Mouse (Mus musculus) megakaryocyte, embryonic 14.5 days (primary cell): ENCODE data around the gene Mchr1. TPM values are rescaled to one million over a fixed set of nuclear protein-coding genes. Genes with fewer than 3 reads are reported as not detected.

Experiments
- H3K27me3 ChIP-seq: replicated peaks from 2 replicates; pipeline ENCODE3; 2012; ENCODE audit warnings: inconsistent platforms
- H3K36me3 ChIP-seq: replicated peaks from 2 replicates; pipeline ENCODE3; 2012; ENCODE audit warnings: low read length, inconsistent platforms, mixed read lengths
- H3K4me1 ChIP-seq: 2 replicates; pipeline ENCODE4 v1.6.1; 2012; ENCODE audit warnings: inconsistent platforms
- H3K4me3 ChIP-seq: replicated peaks from 2 replicates; pipeline ENCODE3; 2012; ENCODE audit warnings: moderate library complexity, mild to moderate bottlenecking, inconsistent platforms
- H3K9me3 ChIP-seq: 2 replicates; pipeline ENCODE4 v1.6.1; 2012; ENCODE audit warnings: inconsistent platforms
- FLI1 ChIP-seq: IDR thresholded peaks from 2 replicates; pipeline ENCODE4 v1.6.1; 2012; ENCODE audit warnings: low read length, inconsistent platforms, mixed read lengths
- GATA1 ChIP-seq: IDR thresholded peaks from 3 replicates; pipeline ENCODE4 v1.6.1; 2012; ENCODE audit warnings: mixed read lengths, low read length, inconsistent platforms, borderline replicate concordance
- polyA plus RNA-seq: library from polyadenylated mRNA; stranded (reverse); fragments of >175 nt; gene quantifications from 2 replicates; pipeline ENCODE4 v1.2.3, GENCODE M21; 2012; ENCODE audit warnings: low replicate concordance; ENCODE audit not compliant: insufficient read depth

Mchr1 gene
- polyA plus RNA-seq = not detected in 2 replicates

DNA sequence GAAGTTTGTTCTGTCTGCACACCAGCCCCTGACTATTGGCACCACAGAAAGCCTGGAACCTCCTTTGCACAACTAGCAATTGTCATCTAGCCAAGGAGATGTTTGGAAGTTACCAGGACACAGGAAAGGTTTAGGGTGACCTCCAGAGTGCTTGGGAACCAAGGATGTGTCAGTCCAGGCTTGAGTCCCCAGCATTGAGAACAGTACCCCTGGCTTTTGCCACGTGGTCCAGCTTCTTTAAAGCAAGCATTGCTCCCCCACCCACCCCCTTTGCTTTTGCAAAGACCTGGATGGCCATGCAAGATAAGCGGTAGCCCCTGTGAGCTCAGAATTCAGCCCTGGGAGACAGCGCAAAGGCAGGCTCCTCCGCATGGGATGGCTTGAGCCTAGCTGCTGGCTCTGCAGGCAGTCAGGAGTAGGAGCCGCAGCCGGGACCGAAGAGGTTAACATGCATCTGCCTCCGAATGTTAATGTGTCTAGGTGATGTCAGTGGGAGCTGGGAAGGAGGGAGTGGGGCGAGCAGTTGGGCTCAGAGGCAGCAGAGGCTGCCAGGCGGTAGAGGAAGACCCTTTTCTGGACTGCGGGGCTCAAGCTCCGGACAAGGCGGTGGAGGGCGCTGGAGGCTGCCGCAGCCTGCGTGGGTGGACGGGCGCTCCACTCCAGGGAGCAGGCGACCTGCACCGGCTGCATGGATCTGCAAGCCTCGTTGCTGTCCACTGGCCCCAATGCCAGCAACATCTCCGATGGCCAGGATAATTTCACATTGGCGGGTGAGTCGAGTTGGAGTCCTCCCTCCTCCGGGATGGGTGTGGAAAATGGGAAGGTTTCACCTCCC is at the start of gene Mchr1:
TSS of gene Mchr1 (plus strand) at position 414 of the 835 bp plus-strand sequence.
- Histone ChIP-seq H3K4me3 (peak within 1 kb of the TSS; percentile 75), H3K36me3 (no peaks in the 10 kb centered on the region), H3K9me3 (no peaks in the 10 kb centered on the region), H3K4me1 (peaks cover 24% of the 10 kb centered on the region), H3K27me3 (peaks cover 83% of the 10 kb centered on the region)
- no peak for TF ChIP-seq FLI1
- no peak for TF ChIP-seq GATA1

DNA sequence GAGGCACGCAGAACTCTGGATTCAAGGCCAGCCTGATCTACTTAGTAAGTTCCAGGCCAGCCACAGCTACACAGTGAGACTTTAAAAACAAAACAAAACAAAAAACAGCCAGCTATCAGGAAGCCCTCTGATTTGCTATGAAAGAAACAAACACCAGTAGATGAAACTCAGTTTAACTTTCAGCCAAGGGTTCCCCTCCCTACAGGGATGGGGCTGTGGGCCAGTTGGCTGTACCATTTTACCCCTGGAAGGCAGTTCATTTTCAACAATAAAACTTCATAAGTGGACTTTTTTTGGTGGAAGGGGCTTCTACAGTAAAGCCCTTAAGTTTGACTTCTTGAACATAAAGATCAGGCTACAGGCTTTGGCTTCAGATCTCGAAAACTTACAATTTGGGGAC is 46.2 kb upstream of the Mchr1 start:
- Histone ChIP-seq H3K36me3 (peaks cover 8% of the 10 kb centered on the region), H3K27me3 (no peaks in the 10 kb centered on the region), H3K4me3 (no peak overlapping the region), H3K4me1 (peaks cover 32% of the 10 kb centered on the region), H3K9me3 (no peaks in the 10 kb centered on the region)
- TF ChIP-seq FLI1 = no peak
- TF ChIP-seq GATA1 = no peak

DNA sequence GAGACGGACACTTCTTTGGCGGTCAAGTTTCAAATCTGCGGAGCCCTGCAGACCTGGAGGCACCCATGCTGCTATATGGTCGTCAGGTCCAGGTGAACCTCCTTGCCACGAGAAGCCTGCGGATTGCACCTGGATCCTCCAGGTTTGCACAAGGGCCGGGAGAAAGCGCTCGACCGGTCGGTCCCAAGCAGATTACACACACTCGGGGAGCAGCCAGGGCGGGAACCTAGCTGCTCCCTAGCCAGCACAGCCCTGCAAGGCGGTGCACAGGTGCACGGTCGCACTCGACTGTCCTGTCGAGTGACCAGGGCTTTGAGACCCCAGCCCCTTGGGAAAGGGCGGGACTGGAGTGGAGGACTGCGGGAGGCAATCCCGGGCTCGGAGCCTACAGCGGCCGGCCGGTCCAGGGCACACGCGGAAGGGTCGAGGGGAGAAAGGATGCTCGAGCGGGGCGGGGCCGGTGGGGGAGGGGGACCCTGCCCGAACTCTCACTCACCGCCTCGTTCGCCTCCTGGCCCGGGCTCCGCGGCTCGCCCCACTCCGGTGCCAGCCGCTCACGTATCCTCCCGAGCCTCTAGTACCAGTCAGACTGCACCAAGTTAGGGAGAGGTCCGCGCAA is 45.2 kb upstream of the Mchr1 start:
- Histone ChIP-seq H3K4me1 (peaks cover 28% of the 10 kb centered on the region), H3K9me3 (no peaks in the 10 kb centered on the region), H3K4me3 (peak overlapping the region; percentile 95), H3K27me3 (no peaks in the 10 kb centered on the region), H3K36me3 (peaks cover 8% of the 10 kb centered on the region)
- TF ChIP-seq GATA1 (no peak), FLI1 (no peak)

DNA sequence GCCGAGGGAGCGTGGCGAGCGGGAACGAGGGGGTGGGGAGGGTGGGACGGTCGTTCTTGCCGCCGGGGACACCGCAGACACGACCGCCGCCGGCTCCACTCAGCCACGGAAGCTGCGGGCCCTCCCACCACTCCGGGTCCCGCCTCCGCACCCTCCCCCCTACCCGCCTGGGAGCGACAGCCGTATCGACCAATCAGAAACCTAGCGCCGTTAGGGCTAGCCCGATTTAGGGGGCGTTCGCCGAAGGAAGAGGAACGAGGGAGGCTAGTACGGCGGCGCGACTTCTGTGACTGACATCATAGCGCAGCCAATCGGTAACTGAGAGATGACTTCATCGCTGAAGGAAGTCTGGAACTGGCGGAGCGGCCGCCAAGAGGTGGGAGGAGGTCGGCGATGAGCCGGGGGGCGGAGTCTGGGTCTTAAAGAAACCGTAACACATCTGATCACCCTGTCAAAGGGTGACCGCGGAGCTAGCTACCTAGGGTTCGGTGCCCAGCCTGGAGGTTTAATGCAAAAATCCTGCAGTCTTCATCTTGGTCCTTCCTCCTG is 44.6 kb upstream of the Mchr1 start, which contains the start of gene Mrtfa:
TSS of gene Mrtfa (minus strand) at position 128 of the 549 bp plus-strand sequence.
- H3K4me3 ChIP-seq = peak within 1 kb of the TSS; percentile 95
- H3K4me1 ChIP-seq = peaks cover 31% of the 10 kb centered on the region
- peaks cover 8% of the 10 kb centered on the region for H3K36me3 ChIP-seq
- TF ChIP-seq FLI1 (no peak), GATA1 (no peak)
- no peaks in the 10 kb centered on the region for H3K9me3 ChIP-seq
- no peaks in the 10 kb centered on the region for H3K27me3 ChIP-seq

DNA sequence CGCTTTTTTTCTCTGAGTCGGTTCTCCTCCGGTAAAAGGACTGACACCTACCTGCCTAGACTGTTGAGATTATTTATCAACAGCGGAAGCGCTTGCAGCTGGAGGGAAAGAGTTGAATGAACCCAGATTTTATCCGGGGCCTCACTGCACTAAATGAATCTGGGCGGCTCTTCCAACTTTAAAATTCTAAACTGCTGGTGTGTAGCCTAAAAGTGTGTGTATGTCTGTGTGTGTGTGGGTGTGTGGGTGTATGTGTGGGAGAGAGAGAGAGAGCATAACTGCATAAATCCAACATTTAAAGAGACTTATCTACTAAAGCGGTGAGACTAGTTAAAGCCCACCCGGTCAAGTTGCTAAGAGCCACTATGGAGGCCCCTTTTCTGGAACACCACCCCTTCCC is 44.0 kb upstream of the Mchr1 start:
- Histone ChIP-seq H3K27me3 (no peaks in the 10 kb centered on the region), H3K4me3 (peak overlapping the region; percentile 95), H3K4me1 (peaks cover 31% of the 10 kb centered on the region), H3K36me3 (peaks cover 8% of the 10 kb centered on the region), H3K9me3 (no peaks in the 10 kb centered on the region)
- TF ChIP-seq GATA1 = no peak
- no peak for TF ChIP-seq FLI1

DNA sequence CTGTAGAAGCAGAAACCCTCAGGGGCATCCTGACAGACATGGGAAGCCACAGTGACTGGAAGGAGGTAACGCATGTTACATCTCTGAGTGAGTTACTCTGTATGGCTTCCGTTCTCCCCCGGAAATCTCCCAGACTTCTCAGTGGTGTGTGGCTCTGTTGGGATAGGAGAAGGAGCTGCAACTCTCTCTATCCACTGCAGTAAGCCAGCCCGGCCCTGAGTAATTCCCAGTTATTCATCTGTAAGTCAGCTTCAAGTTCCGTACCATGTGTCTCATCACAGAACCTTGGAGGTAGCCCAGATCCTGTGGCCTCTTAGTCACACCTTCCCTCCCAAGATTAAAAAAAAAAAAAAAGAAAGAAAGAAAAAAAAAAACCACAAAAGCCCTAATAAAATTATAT is 43.0 kb upstream of the Mchr1 start:
- TF ChIP-seq FLI1 = no peak
- TF ChIP-seq GATA1 = no peak
- Histone ChIP-seq H3K27me3 (no peaks in the 10 kb centered on the region), H3K36me3 (peaks cover 8% of the 10 kb centered on the region), H3K9me3 (no peaks in the 10 kb centered on the region), H3K4me3 (no peak overlapping the region), H3K4me1 (peaks cover 25% of the 10 kb centered on the region)

DNA sequence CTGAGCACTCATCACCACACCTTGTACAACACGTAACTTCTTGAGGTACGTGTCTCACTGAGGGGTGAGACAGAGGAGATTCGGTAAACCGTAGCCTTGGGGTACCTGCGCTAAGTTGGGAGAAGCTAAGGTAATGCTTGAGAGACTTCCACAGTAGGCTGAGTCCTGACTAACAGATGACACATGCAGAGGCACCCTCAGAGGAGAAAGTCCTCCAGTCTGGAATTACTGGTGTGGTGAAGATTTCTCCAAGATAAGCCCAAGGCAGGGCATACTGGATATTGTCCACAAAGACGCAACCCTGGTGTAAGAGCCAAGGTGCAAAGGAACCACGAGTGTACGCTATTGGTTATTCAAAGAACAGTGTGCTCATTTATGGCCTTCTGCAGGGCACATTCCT is 42.4 kb upstream of the Mchr1 start:
- H3K4me3 ChIP-seq = no peak overlapping the region
- peaks cover 21% of the 10 kb centered on the region for H3K4me1 ChIP-seq
- H3K36me3 ChIP-seq = peaks cover 5% of the 10 kb centered on the region
- no peaks in the 10 kb centered on the region for H3K27me3 ChIP-seq
- TF ChIP-seq GATA1 (no peak), FLI1 (no peak)
- H3K9me3 ChIP-seq = no peaks in the 10 kb centered on the region

DNA sequence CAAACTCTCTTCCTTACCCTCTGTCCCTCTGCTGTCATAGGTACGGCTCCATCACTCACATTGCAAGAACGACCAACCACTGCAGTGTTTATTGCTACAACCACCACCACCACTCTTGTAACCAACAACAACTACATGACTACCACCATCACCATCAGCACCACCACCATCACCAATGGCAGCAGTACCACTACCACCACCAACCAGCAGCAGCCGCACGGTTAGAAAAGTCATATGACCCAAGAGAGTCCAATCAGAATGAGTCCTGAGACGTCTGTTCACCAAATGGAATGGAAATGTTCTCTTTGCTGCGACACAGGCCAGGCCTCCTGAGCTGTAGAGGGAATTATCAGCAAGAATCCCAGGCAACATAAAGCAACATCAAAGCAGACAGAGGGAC is 40.5 kb upstream of the Mchr1 start:
- H3K9me3 ChIP-seq = no peaks in the 10 kb centered on the region; the same call in 1 of the 2 replicates
- H3K4me1 ChIP-seq = peaks cover 23% of the 10 kb centered on the region
- no peaks in the 10 kb centered on the region for H3K36me3 ChIP-seq
- no peaks in the 10 kb centered on the region for H3K27me3 ChIP-seq
- TF ChIP-seq GATA1 = no peak
- no peak for TF ChIP-seq FLI1
- H3K4me3 ChIP-seq = no peak overlapping the region

DNA sequence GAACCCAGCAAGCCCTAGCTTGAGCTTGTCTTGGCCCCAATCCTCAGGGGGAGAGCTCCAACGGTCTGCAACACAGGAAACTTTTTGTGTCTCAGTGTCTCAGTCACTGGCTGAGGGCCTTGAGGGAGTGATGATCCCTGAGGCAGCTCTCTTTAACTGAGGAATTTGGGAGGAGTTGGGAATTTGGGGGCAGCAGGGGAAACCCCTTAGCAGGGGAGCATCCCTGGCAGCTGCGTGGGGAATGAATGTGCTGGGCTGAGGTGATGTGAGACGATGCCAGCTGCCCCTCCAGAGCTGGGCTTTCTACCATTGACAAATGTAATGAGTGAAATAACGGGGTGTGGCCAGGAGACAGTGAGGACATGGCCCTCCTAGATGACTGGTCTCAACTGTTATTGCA is 39.9 kb upstream of the Mchr1 start:
- Histone ChIP-seq H3K4me1 (peaks cover 19% of the 10 kb centered on the region; the same call in 1 of the 2 replicates), H3K4me3 (no peak overlapping the region), H3K9me3 (no peaks in the 10 kb centered on the region; the same call in 1 of the 2 replicates), H3K27me3 (no peaks in the 10 kb centered on the region), H3K36me3 (no peaks in the 10 kb centered on the region)
- no peak for TF ChIP-seq FLI1
- no peak for TF ChIP-seq GATA1
